Mouse (Mus musculus) midbrain, postnatal 0 days (tissue): ENCODE data around the gene Gm44511. TPM values are rescaled to one million over a fixed set of nuclear protein-coding genes. Genes with fewer than 3 reads are reported as not detected.

Source experiments
- ATAC-seq: fragments of 200-750 bp; cut with Nextera tagmentation; 2 replicates; pipeline ENCODE4 v1.8.0; 2017; ENCODE audit warnings: moderate number of reproducible peaks, mild to moderate bottlenecking, moderate TSS enrichment, moderate library complexity; ENCODE audit not compliant: low FRiP score
- DNase-seq: peaks from one replicate; pipeline ENCODE4 v3.0.0-alpha.2; 2015; ENCODE audit warnings: low spot score
- H3K27ac ChIP-seq: fragments of 300-500 bp; sonication (generic); 2 replicates; pipeline ENCODE4 v1.5.1; 2014; ENCODE audit warnings: low read depth, mild to moderate bottlenecking, low read length, mixed read lengths
- H3K27me3 ChIP-seq: fragments of 300-500 bp; sonication (generic); 2 replicates; pipeline ENCODE4 v1.6.1; 2014; ENCODE audit warnings: low read length, control low read depth, mixed read lengths; ENCODE audit not compliant: insufficient read depth
- H3K36me3 ChIP-seq: fragments of 300-500 bp; sonication (generic); 2 replicates; pipeline ENCODE4 v1.6.1; 2014; ENCODE audit warnings: low read length, control low read depth, mixed read lengths; ENCODE audit not compliant: insufficient read depth
- H3K4me1 ChIP-seq: fragments of 300-500 bp; sonication (generic); 2 replicates; pipeline ENCODE4 v1.6.1; 2014; ENCODE audit warnings: mild to moderate bottlenecking, control low read depth, antibody characterized with exemption, low read length, mixed read lengths; ENCODE audit not compliant: insufficient read depth
- H3K4me2 ChIP-seq: fragments of 300-500 bp; sonication (generic); 2 replicates; pipeline ENCODE4 v1.6.1; 2014; ENCODE audit warnings: low read depth, mild to moderate bottlenecking, low read length, mixed read lengths; ENCODE audit not compliant: poor library complexity, severe bottlenecking
- H3K4me3 ChIP-seq: fragments of 300-500 bp; sonication (generic); 2 replicates; pipeline ENCODE4 v1.5.1; 2014; ENCODE audit warnings: low read depth, mild to moderate bottlenecking, low read length, moderate library complexity
- H3K9ac ChIP-seq: fragments of 300-500 bp; sonication (generic); replicated peaks from 2 replicates; pipeline ENCODE4 v1.6.1; 2014; ENCODE audit warnings: mild to moderate bottlenecking, low read length, moderate library complexity, mixed read lengths; ENCODE audit not compliant: poor library complexity, severe bottlenecking
- H3K9me3 ChIP-seq: fragments of 300-500 bp; sonication (generic); 2 replicates; pipeline ENCODE4 v1.6.1; 2016; ENCODE audit warnings: low read length, control low read depth
- CTCF ChIP-seq: IDR thresholded peaks from 2 replicates; pipeline ENCODE4 v1.5.1; 2016; ENCODE audit warnings: antibody characterized with exemption, mild to moderate bottlenecking
- WGBS: fragments of 180-500 bp; shearing (Covaris S2); extraction: QIAGEN DNeasy Blood & Tissue Kit; methylation state at CpG from one replicate; pipeline ENCODE4 v1.1.7; 2014; 5-methylcytosine and 5-hydroxymethylcytosine counted together
- polyA plus RNA-seq: library from polyadenylated mRNA; unstranded; fragments of >200 nt; fragmentation: Nextera tagmentation; extraction: Ambion mirVana; gene quantifications from 2 replicates; pipeline ENCODE4 v1.2.1, GENCODE M21; 2015
- total RNA-seq: library from RNA; depleted of rRNA; stranded (reverse); fragments of >200 nt; gene quantifications from 2 replicates; pipeline ENCODE4 v1.2.3, GENCODE M21; 2014; rRNA removed

Gm44511 gene
- total and polyA plus RNA-seq, 2 experiments from 2014 or later, result not detected

- H3K9me3 ChIP-seq, result no peaks in the 10 kb centered on the region
- ATAC-seq (no peak), DNase-seq (no peak)
- H3K36me3 ChIP-seq, result no peaks in the 10 kb centered on the region
- no peaks in the 10 kb centered on the region for H3K4me1 ChIP-seq
- TF ChIP-seq CTCF, result no peak
- H3K9ac ChIP-seq, result no peak overlapping the region
- H3K27me3 ChIP-seq, result no peaks in the 10 kb centered on the region
- no peak overlapping the region for H3K27ac ChIP-seq
- 89% methylated on average over 3 of the region's 3 CpGs for WGBS
- no peak overlapping the region for H3K4me2 ChIP-seq
- H3K4me3 ChIP-seq, result no peak overlapping the region
Measured at GRCm38 (mm10) chr6:128732032-128732431, 94.1 kb downstream of the Gm44511 start.

Other genes starting within 250 kb of the Gm44511 start
- 0.16 and 0.28 TPM in 2 replicates for gene A2ml1, start 244.7 kb downstream of the Gm44511 start, total RNA-seq
- gene A2ml1, start 244.7 kb downstream of the Gm44511 start, polyA plus RNA-seq, result 7.4 and 7.9 TPM in 2 replicates
- not detected in 2 replicates for gene Klrb1a, start 202.8 kb downstream of the Gm44511 start, total RNA-seq
- not detected in 2 replicates for gene Klrb1a, start 202.8 kb downstream of the Gm44511 start, polyA plus RNA-seq
- gene Clec2h, start 163.9 kb downstream of the Gm44511 start, total RNA-seq, result not detected in 2 replicates
- gene Clec2h, start 163.9 kb downstream of the Gm44511 start, polyA plus RNA-seq, result not detected in 2 replicates
- 2.3 TPM in 1 of 2 replicates, not detected in the other for gene Klrb1, start 103.3 kb downstream of the Gm44511 start, total RNA-seq
- 2.6 and 3.0 TPM in 2 replicates for gene Klrb1, start 103.3 kb downstream of the Gm44511 start, polyA plus RNA-seq
- 0.09 and 0.77 TPM in 2 replicates for gene Klrb1c, start 37.1 kb downstream of the Gm44511 start, total RNA-seq
- 0.09 and 0.25 TPM in 2 replicates for gene Klrb1c, start 37.1 kb downstream of the Gm44511 start, polyA plus RNA-seq
- not detected in 2 replicates for gene Klrb1b, start within 50 bp of the Gm44511 start, total RNA-seq
- not detected in 2 replicates for gene Klrb1b, start within 50 bp of the Gm44511 start, polyA plus RNA-seq
- gene Clec2i, start 61.3 kb upstream of the Gm44511 start, total RNA-seq, result 0.42 TPM in 1 of 2 replicates, not detected in the other
- not detected in 2 replicates for gene Clec2i, start 61.3 kb upstream of the Gm44511 start, polyA plus RNA-seq
- 0.19 and 0.38 TPM in 2 replicates for gene BC035044, start 64.8 kb upstream of the Gm44511 start, total RNA-seq
- 0.29 and 0.41 TPM in 2 replicates for gene BC035044, start 64.8 kb upstream of the Gm44511 start, polyA plus RNA-seq
- gene Clec2g, start 108.1 kb upstream of the Gm44511 start, total RNA-seq, result not detected in 2 replicates
- gene Clec2g, start 108.1 kb upstream of the Gm44511 start, polyA plus RNA-seq, result not detected in 2 replicates
- 0.19 and 0.93 TPM in 2 replicates for gene Klrb1f, start 219.6 kb upstream of the Gm44511 start, total RNA-seq
- 0.42 and 0.46 TPM in 2 replicates for gene Klrb1f, start 219.6 kb upstream of the Gm44511 start, polyA plus RNA-seq